Mouse (Mus musculus) A20 (cell line): ENCODE data around the gene Soat2.

ENCODE experiments used
- DNase-seq: peaks from one replicate; pipeline ENCODE4 v3.0.0-alpha.2; 2011; ENCODE audit warnings: low read depth, low spot score

The Soat2 gene

DNA sequence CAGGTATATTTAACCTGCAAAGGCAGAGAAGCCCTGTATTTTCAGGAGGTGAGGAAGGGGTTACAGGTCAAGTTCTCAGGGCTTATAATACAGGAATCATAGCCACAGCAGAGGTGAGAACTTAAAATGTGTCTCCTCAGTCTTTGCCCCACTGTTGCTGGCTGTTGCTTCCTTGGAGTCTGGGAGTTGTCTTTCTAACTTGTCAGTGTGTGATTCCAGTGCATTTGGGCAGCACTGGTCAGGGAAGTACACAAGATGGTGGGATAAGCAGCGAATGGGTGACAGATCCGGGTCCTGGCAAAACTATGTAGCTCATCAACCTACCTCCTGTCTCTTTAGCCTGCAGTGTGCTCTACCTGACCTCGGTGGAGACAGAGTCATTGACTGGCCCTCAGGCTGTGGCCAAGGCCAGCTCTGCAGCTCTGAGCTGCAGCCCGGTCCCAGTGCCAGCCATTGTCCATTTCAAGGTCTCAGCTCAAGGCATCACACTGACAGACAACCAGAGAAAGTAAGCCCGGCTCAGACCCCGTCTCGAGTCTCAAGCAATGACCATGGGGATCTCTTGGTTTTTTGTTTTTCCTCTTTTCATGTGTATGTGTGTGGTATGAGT, 35.6 kb upstream of the Soat2 start:
- no peak for DNase-seq

DNA sequence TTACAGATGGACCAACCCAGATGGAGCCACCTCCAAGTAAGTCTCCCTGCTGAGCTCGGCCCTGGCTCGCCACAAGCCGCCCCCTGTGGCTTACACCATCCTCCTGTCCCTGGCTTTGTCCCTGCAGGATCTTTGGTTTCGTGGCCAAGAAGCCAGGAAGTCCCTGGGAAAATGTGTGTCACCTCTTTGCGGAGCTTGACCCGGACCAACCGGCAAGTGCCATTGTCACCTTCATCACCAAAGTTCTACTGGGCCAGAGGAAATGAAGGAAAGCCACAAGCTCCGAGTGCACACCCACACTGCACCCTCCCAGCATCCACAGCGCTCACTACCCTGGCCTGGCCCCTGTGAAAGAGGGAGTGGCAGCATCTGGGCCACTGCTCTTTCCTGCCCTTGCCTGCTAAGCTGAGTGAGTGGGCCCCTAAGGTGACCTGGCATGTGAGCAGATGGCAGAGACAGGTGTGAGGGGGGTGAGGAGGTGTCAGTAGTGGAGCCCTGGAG, 34.5 kb upstream of the Soat2 start:
- no peak for DNase-seq

GRCm38 (mm10) chr15:102116753-102117415, 33.4 kb upstream of the Soat2 start:
- DNase-seq, result no peak

DNA sequence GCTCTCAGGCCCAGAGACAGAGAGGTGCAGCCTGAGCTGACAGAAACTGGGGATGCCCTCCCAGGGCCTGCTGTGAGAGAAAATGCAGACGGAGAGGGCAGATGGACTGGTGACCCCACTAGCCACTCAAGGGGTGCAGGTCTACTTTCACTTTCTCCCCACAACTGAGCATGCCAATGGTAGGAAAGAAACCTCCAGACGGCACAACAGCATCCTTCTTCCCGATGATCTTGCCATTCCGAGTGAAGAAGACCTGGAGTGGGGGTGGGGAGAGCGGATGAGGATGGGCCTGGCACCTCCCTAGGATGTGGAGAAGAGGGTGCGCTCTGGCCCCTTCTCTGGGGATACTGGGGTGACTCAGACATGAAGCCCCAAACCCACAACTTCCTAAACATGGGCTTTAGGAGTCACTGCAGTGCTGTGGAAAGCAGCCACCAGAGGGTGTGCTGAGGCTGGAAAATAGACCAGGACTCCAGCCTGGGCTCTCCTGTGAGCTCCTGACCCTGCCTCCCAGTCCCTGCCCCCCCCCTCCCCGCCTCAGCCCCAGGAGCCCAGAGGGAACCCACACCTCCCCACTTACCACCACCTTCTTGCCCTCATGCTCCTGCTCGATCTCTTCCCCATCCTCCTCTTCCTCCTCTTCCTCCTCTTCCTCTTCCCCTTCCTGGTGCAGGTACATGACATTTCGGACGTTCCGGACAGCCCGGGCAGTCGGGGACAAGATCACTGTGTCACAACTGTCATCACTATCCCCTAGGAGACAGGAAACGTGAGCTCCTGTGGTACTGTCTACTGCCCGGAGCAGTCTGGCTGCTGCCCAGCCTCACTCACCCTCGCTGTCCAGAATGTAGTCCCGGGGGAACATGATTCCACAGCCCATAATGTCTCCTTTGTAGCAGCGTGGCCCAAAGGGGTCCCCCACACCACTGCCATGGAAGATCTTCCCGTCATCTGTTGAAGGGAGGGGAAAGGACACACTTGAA, 32.6 kb upstream of the Soat2 start:
- no peak for DNase-seq

DNA sequence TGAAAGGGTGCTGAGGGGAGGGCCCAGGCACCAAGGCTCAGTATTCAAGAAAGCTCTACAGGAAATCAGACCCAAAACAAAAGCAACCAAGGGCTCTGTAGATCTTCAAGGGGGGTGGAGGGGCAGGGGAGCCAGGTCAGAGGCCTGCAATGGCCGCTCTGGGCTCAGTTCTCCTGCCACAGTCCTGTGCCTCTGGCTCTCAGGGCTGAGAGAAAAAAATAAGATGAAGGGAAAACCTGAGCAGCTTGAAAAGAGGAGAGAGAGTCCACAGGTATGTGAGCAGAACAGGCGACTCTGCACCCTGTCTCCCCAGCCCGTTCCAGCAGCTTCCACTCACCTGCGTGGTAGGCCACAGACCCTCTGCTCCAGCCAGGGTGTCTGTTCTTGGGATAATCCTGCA, 31.7 kb upstream of the Soat2 start:
- no peak for DNase-seq

DNA sequence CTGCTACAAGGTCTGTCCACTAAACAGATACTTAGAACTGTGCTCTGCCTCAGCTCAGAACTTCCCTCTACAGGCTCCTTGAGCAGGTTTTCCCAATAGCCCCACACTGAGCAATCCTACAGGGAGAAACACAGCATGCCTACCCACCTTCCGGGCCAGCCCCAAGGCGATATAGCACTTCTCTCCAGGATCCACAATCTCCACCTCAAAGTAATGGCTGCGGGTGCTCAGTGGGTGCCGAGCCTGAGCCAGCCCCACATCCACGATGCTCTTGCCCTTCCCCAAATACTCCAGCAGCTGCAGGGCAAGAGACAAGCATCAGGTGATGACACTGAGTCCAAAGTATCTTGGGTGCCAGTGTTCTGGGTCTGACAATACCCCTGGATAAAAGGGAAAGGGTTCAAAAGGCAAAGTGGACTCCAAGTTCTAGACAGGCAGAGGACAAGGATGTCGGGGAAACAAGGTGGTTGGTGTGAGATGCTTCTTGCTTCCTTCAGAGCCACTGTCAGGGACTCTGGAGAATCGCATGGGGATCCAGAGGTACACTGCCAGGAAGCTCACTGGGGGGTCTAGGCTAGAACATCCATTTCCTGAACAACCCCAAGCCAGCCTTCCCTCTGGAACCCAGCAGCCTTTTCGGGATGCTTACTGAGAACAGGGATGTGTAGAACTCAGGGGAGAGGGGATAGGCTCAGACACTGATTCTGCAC, 31.1 kb upstream of the Soat2 start:
- DNase-seq, result no peak

DNA sequence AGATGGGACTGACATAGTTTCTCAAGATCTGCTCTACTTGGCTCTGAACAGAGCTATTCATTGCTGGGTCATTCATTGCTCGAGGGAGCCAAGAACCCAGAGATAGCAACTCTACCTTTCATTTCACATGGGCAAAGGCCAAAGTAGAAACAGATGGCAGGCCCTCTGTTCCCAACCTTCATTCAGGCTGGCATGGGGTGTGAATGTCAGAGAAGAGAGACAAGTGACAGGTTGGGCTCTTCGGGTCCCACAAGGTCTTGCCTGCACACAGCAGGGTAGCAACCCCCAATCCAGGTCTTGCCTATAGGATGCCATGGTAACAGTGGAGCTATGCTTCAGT, 30.5 kb upstream of the Soat2 start:
- DNase-seq, result no peak

- DNase-seq, result no peak
Observed at GRCm38 (mm10) chr15:102120530-102120929, 29.8 kb upstream of the Soat2 start.

- no peak for DNase-seq
Observed at GRCm38 (mm10) chr15:102126303-102126702, 24.0 kb upstream of the Soat2 start.

- no peak for DNase-seq
Observed at GRCm38 (mm10) chr15:102133314-102133713, 17.0 kb upstream of the Soat2 start.

DNA sequence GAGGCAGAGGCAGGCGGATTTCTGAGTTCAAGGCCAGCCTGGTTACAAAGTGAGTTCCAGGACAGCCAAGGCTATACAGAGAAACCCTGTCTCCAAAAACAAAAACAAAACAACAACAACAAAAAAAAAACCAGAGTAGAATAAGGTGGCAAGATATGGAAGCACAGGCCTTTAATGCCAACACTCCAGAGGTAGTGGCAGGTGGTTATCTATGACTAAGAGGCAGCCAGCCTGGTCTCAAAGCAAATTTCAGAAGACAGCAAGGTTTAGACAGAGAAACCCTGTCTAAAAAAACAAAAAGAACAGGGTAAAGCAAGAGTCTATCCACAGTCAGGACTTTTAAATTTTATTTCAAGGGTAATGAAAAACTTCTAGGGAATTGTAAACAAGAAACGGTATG, 15.6 kb upstream of the Soat2 start:
- no peak for DNase-seq

DNA sequence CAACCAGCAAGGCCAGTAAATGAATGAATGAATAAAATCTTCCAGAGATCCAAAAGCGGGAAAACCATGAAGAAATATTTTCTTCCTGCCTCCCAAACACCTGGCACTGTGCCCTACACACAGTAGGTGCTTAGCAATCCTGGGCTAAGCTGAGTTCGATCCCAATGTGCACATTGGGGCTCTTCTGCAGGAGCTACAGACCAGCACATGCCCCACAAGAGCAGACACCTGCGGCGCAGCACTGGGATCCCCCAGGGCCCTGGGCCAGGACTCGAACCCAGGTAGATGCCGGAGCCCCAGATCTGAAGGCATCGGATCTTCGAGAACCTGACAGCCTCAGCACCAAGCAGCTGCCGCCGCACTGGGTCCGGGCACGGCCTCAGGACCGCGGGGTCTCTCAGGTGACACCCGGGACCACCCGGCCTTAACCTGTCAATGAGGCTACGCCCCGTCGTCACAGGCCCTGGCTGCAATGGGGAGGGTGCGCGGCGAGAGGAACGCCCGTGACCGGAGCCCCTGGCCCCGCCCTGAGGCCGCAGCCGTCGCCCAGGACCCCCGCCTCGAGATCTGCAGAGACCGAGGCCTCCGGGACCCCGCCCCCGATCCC, 14.7 kb upstream of the Soat2 start:
- DNase-seq, result no peak

DNA sequence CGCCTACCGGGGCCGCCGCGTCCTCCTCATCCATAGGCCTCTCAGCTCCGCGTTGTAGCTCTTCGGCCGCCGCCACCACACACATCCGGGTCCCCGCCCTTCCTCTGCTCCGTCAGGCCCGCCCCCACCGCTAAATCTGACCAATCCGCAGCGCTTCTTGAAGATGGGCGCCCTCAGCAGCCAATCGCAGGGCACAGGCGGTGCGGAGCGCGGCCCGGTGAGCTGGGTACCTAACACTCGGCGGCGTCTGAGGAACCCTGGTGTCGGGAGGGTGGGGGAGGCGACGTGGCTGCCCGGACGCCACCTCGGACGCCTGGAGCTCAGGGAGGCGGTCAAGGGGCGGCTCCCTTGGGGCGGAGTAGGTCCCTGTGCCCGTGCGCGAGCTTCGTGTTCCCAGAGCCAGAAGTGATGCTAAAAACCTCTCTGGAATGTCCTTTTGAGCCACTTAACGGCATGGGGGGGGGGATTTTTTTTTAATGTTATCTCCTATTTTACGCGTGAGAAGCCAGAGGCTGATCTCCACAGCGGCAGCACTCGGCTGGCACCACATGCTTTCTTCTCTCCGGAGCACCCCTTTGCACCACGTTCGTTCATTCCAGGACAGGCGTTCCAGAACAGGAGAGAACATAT, 14.1 kb upstream of the Soat2 start, which contains the start of gene Spryd3:
TSS of gene Spryd3 (minus strand) at position 106 of the 630 bp plus-strand sequence.
- peak; percentile 98 for DNase-seq

GRCm38 (mm10) chr15:102141120-102141519, 9.2 kb upstream of the Soat2 start:
- DNase-seq, result no peak

DNA sequence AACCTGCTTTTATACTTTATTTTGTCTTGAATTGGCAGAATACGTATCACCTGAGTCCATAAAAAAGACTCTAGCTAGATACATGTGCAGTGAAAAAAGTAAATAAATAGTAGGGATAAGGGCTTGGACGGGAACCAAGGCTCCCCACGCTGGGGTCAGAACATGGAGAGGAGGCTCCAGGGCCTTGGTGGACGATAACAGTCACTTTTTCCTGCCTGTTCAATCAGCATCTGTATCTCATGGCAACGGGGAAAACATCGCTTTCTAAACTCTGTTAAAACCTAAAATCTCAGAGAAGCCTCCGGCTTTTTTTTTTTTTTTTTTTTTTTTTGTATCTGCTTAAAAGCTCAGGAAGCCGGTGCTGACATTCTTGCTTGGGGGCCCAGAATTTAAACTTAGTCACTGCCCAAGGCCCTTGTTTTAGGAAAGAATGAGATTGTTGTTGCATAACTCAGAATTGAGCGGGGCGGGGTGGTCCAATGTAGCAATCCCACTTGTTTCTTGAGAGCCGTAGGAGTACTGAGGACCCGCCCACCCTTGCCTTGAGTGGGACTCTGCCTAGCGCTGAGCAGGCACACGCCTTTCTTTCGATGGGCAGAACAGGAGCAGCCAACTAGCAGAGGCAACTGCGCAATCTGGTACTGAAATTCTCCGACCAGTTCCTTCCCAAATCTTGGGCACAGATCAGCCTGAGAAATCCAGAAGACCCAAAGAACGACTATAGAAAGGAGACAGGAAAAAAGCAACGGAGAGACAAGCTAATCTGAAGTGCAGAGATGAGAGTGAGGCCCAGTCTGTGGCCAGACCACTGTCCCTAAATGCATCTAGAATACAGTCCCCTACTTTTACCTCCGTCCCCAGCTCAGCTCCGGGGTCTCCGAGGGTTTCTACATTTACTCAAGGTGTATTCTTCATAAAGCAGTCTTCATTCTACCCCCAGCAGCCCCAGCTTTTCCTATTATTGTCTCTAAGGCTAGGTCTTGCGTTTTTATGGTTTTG, 7.1 kb upstream of the Soat2 start:
- no peak for DNase-seq

DNA sequence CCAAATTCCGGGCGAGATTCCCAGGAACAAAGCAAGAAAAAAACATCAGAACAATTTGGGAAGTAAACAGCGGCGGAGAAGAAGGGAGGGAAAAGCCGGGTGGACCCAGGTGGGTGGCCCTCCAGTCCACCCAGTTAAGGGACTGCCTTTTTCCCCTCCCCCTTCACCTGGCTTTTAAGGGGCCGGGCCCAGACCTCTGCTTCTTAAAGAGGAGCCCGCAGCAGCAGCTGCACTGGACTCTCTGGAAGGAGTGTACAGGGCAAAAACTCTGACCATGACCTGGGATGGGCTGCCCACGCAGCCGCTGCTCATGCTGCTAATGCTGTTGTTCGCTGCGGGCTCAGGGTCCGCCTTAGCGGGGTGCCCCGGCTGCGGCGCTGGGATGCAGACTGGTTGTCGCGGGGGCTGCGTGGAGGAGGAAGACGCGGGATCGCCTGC, 6.0 kb upstream of the Soat2 start, which contains the start of gene Igfbp6:
TSS of gene Igfbp6 (plus strand) at position 89 of the 438 bp plus-strand sequence.
- DNase-seq, result no peak

DNA sequence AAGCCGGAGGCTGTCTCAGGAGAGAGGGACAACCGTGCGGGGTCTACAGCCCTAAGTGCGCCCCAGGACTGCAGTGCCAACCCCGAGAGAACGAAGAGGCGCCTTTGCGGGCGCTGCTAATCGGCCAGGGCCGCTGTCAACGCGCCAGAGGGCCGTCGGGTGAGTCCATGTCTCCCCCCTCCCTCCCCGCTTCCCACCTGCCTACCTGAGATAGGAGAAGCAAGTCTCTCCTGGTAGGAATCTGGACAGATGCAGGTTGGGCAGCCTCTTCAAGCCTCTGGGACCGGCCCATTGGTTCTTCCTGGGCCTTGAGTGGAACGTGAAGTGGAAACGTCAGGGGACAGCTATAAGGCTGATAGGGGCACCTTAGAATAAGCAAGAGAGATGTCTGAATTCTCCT, 5.6 kb upstream of the Soat2 start:
- DNase-seq, result no peak

DNA sequence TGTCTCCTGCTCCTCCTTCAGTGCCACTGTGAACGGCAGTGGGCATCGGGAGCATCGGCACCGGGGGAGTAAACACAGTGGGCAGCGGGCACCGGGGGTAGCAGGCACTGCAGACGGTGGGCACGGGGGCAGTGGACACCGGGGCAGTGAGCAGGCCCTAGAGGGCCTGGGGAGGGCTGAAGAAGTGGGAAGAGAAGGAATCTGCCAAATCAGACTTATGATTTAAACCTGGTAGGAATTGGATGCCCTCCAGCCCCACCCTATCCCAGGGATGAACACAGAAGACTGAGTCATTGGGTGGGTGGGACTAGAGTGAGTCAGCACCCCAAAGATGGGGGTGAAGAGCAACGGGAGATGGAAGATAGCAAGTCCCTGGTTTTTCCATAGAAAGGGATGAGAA, 5.0 kb upstream of the Soat2 start:
- no peak for DNase-seq

DNA sequence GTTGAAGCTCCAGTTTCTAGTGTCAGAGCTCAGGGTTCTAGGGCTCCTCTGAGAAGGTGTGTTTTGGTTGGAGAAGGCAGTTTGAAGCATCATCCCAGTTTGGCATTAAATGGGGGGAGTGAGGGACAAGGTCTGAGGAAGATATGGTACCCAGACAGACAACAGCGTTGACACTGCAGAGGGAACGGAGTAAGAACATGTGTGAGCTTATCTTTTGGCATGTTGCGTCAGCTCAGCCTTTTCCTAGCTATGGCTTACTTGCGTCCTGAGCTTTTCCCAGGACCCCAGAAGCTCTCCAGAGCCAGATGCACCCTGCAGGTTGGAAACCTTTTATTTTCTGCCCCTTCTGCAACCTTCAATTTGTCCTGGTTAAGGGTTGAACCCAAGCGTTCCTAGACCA, 4.2 kb upstream of the Soat2 start:
- DNase-seq, result no peak
